Mouse (Mus musculus): ENCODE results near the gene Matn3. TPM values are rescaled to one million over a fixed set of nuclear protein-coding genes. Genes with fewer than 3 reads are reported as not detected.

Gene Matn3
- 10.7 and 17.8 TPM in 2 replicates for polyA plus RNA-seq (2015; fragmentation: Nextera tagmentation; extraction: Ambion mirVana)

- Histone ChIP-seq H3K9me3 (replicated peaks) (no peaks in the 10 kb centered on the region), H3K27me3 (no peaks in the 10 kb centered on the region), H3K27ac (replicated peaks) (0 out of 2 replicates have a peak within 1 kb of the TSS, but pooled peaks have one; percentile 22), H3K36me3 (no peaks in the 10 kb centered on the region), H3K4me3 (replicated peaks) (peak within 1 kb of the TSS; percentile 44), H3K4me2 (replicated peaks) (peak within 1 kb of the TSS; percentile 92), H3K4me1 (peaks cover 10% of the 10 kb centered on the region), H3K9ac (peak within 1 kb of the TSS; percentile 26)
- peak; percentile 80 for ATAC-seq (ENCODE audit: insufficient number of reproducible peaks, low FRiP score, low TSS enrichment, low read depth)
- 1% methylated on average over 42 of the region's 42 CpGs for WGBS
These were observed at the start of gene Matn3 for GRCm38 (mm10) chr12:8947714-8948464. Gene Matn3 (plus strand): TSS chr12:8947929.

GRCm38 (mm10) chr12:8898879-8899785, 48.6 kb upstream of the Matn3 start:
- peaks cover 24% of the 10 kb centered on the region for H3K4me1 ChIP-seq
- 57% methylated on average over 19 of the region's 19 CpGs for WGBS
- peak overlapping the region; percentile 65 for H3K27ac ChIP-seq (replicated peaks)
- H3K27me3 ChIP-seq: no peaks in the 10 kb centered on the region
- H3K36me3 ChIP-seq: no peaks in the 10 kb centered on the region
- no peak overlapping the region for H3K4me2 ChIP-seq (replicated peaks)
- no peaks in the 10 kb centered on the region for H3K9me3 ChIP-seq (replicated peaks)
- H3K9ac ChIP-seq: no peak overlapping the region
- no peak overlapping the region for H3K4me3 ChIP-seq (replicated peaks)
- ATAC-seq (ENCODE audit: insufficient number of reproducible peaks, low FRiP score, low TSS enrichment, low read depth): no peak

GRCm38 (mm10) chr12:8900107-8900698, 47.5 kb upstream of the Matn3 start:
- no peaks in the 10 kb centered on the region for H3K36me3 ChIP-seq
- H3K27me3 ChIP-seq: no peaks in the 10 kb centered on the region
- H3K4me2 ChIP-seq (replicated peaks): no peak overlapping the region
- H3K4me1 ChIP-seq: peaks cover 24% of the 10 kb centered on the region
- no peak overlapping the region for H3K4me3 ChIP-seq (replicated peaks)
- H3K27ac ChIP-seq (replicated peaks): peak overlapping the region; percentile 72
- H3K9ac ChIP-seq: no peak overlapping the region
- WGBS: 13% methylated on average over 4 of the region's 4 CpGs
- ATAC-seq (ENCODE audit: insufficient number of reproducible peaks, low FRiP score, low TSS enrichment, low read depth): no peak; the same call in 1 of the 2 replicates
- no peaks in the 10 kb centered on the region for H3K9me3 ChIP-seq (replicated peaks)

GRCm38 (mm10) chr12:8900919-8901663, 46.6 kb upstream of the Matn3 start:
- Histone ChIP-seq H3K9ac (no peak overlapping the region), H3K4me3 (replicated peaks) (no peak overlapping the region), H3K27ac (replicated peaks) (peak overlapping the region; percentile 72), H3K4me2 (replicated peaks) (no peak overlapping the region), H3K4me1 (peaks cover 24% of the 10 kb centered on the region), H3K27me3 (no peaks in the 10 kb centered on the region), H3K9me3 (replicated peaks) (no peaks in the 10 kb centered on the region), H3K36me3 (no peaks in the 10 kb centered on the region)
- ATAC-seq (ENCODE audit: insufficient number of reproducible peaks, low FRiP score, low TSS enrichment, low read depth): peak; percentile 52
- 20% methylated on average over 5 of the region's 5 CpGs for WGBS

GRCm38 (mm10) chr12:8901934-8902333, 45.8 kb upstream of the Matn3 start:
- 30% methylated on average over 2 of the region's 2 CpGs for WGBS
- Histone ChIP-seq H3K4me2 (replicated peaks) (no peak overlapping the region), H3K4me3 (replicated peaks) (no peak overlapping the region), H3K27ac (replicated peaks) (no peak overlapping the region), H3K4me1 (peaks cover 24% of the 10 kb centered on the region), H3K9ac (no peak overlapping the region), H3K9me3 (replicated peaks) (no peaks in the 10 kb centered on the region), H3K36me3 (no peaks in the 10 kb centered on the region), H3K27me3 (no peaks in the 10 kb centered on the region)
- no peak for ATAC-seq (ENCODE audit: insufficient number of reproducible peaks, low FRiP score, low TSS enrichment, low read depth)

- no peak for ATAC-seq (ENCODE audit: insufficient number of reproducible peaks, low FRiP score, low TSS enrichment, low read depth)
- Histone ChIP-seq H3K9ac (no peak overlapping the region), H3K27me3 (no peaks in the 10 kb centered on the region), H3K9me3 (replicated peaks) (no peaks in the 10 kb centered on the region), H3K4me3 (replicated peaks) (no peak overlapping the region), H3K27ac (replicated peaks) (no peak overlapping the region), H3K4me2 (replicated peaks) (no peak overlapping the region), H3K36me3 (no peaks in the 10 kb centered on the region), H3K4me1 (peaks cover 24% of the 10 kb centered on the region)
- WGBS: 38% methylated on average over 3 of the region's 3 CpGs
These were observed 45.2 kb upstream of the Matn3 start for GRCm38 (mm10) chr12:8902479-8902878.

- WGBS: 5% methylated on average over 16 of the region's 16 CpGs
- Histone ChIP-seq H3K27ac (replicated peaks) (peak overlapping the region; percentile 95), H3K4me1 (peaks cover 37% of the 10 kb centered on the region), H3K9ac (no peak overlapping the region), H3K4me2 (replicated peaks) (peak overlapping the region; percentile 18), H3K4me3 (replicated peaks) (no peak overlapping the region), H3K27me3 (no peaks in the 10 kb centered on the region), H3K9me3 (replicated peaks) (no peaks in the 10 kb centered on the region), H3K36me3 (no peaks in the 10 kb centered on the region)
- ATAC-seq (ENCODE audit: insufficient number of reproducible peaks, low FRiP score, low TSS enrichment, low read depth): peak; percentile 80
These were observed 34.7 kb upstream of the Matn3 start for GRCm38 (mm10) chr12:8912860-8913685.

- no peak overlapping the region for H3K9ac ChIP-seq
- H3K36me3 ChIP-seq: no peaks in the 10 kb centered on the region
- no peaks in the 10 kb centered on the region for H3K27me3 ChIP-seq
- peak overlapping the region; percentile 31 for H3K4me2 ChIP-seq (replicated peaks)
- no peaks in the 10 kb centered on the region for H3K9me3 ChIP-seq (replicated peaks)
- no peak overlapping the region for H3K4me3 ChIP-seq (replicated peaks)
- peak; percentile 91 for ATAC-seq (ENCODE audit: insufficient number of reproducible peaks, low FRiP score, low TSS enrichment, low read depth)
- peaks cover 37% of the 10 kb centered on the region for H3K4me1 ChIP-seq
- 37% methylated on average over 9 of the region's 9 CpGs for WGBS
- peak overlapping the region; percentile 95 for H3K27ac ChIP-seq (replicated peaks)
These were observed 33.9 kb upstream of the Matn3 start for GRCm38 (mm10) chr12:8913701-8914340.

- no peak overlapping the region for H3K4me3 ChIP-seq (replicated peaks)
- no peak for ATAC-seq (ENCODE audit: insufficient number of reproducible peaks, low FRiP score, low TSS enrichment, low read depth)
- no peak overlapping the region for H3K4me2 ChIP-seq (replicated peaks)
- H3K4me1 ChIP-seq: peaks cover 45% of the 10 kb centered on the region
- no peaks in the 10 kb centered on the region for H3K27me3 ChIP-seq
- H3K27ac ChIP-seq (replicated peaks): peak overlapping the region; percentile 65; the same call in 1 of the 2 replicates
- 48% methylated on average over 5 of the region's 5 CpGs for WGBS
- H3K9me3 ChIP-seq (replicated peaks): no peaks in the 10 kb centered on the region
- H3K9ac ChIP-seq: no peak overlapping the region
- no peaks in the 10 kb centered on the region for H3K36me3 ChIP-seq
These were observed 31.4 kb upstream of the Matn3 start for GRCm38 (mm10) chr12:8916378-8916777.

GRCm38 (mm10) chr12:8919231-8919630, 28.5 kb upstream of the Matn3 start:
- Histone ChIP-seq H3K27ac (replicated peaks) (no peak overlapping the region), H3K9me3 (replicated peaks) (no peaks in the 10 kb centered on the region), H3K4me3 (replicated peaks) (no peak overlapping the region), H3K4me1 (peaks cover 25% of the 10 kb centered on the region), H3K27me3 (no peaks in the 10 kb centered on the region), H3K4me2 (replicated peaks) (no peak overlapping the region), H3K9ac (no peak overlapping the region), H3K36me3 (no peaks in the 10 kb centered on the region)
- no peak for ATAC-seq (ENCODE audit: insufficient number of reproducible peaks, low FRiP score, low TSS enrichment, low read depth)
- 89% methylated on average over 3 of the region's 3 CpGs for WGBS

Data from embryonic facial prominence, embryonic 15.5 days (tissue).